Mouse (Mus musculus) kidney, embryonic 15.5 days (tissue): Measurements from ENCODE around the gene Nexn. TPM values are rescaled to one million over a fixed set of nuclear protein-coding genes. Genes with fewer than 3 reads are reported as not detected.

Source experiments
- ATAC-seq: fragments of 200-750 bp; cut with Nextera tagmentation; replicated peaks from 2 replicates; pipeline ENCODE4 v1.8.0; 2017; ENCODE audit warnings: moderate TSS enrichment; ENCODE audit not compliant: low FRiP score
- H3K27ac ChIP-seq: fragments of 300-500 bp; sonication (generic); 2 replicates; pipeline ENCODE4 v1.5.1; 2015; ENCODE audit warnings: mild to moderate bottlenecking, inconsistent platforms
- H3K27me3 ChIP-seq: fragments of 300-500 bp; sonication (generic); 2 replicates; pipeline ENCODE4 v1.6.1; 2015; ENCODE audit warnings: inconsistent platforms
- H3K36me3 ChIP-seq: fragments of 300-500 bp; sonication (generic); 2 replicates; pipeline ENCODE4 v1.6.1; 2015; ENCODE audit warnings: inconsistent platforms
- H3K4me1 ChIP-seq: fragments of 300-500 bp; sonication (generic); 2 replicates; pipeline ENCODE4 v1.6.1; 2015; ENCODE audit warnings: inconsistent platforms
- H3K4me2 ChIP-seq: fragments of 300-500 bp; sonication (generic); 2 replicates; pipeline ENCODE4 v1.6.1; 2015; ENCODE audit warnings: moderate library complexity, mild to moderate bottlenecking, inconsistent platforms
- H3K4me3 ChIP-seq: fragments of 300-500 bp; sonication (generic); replicated peaks from 2 replicates; pipeline ENCODE4 v1.5.1; 2015; ENCODE audit warnings: mild to moderate bottlenecking, inconsistent platforms
- H3K9ac ChIP-seq: fragments of 300-500 bp; sonication (generic); 2 replicates; pipeline ENCODE4 v1.6.1; 2015; ENCODE audit warnings: mild to moderate bottlenecking, inconsistent platforms
- H3K9me3 ChIP-seq: fragments of 300-500 bp; sonication (generic); replicated peaks from 2 replicates; pipeline ENCODE4 v1.6.1; 2016; ENCODE audit warnings: inconsistent platforms
- WGBS: fragments of 180-500 bp; shearing (Covaris S2); methylation state at CpG from one replicate; pipeline ENCODE4 v1.1.7; 2015; ENCODE audit warnings: mixed read lengths; 5-methylcytosine and 5-hydroxymethylcytosine counted together
- polyA plus RNA-seq: library from polyadenylated mRNA; unstranded; fragments of >200 nt; fragmentation: Nextera tagmentation; extraction: Ambion mirVana; gene quantifications from 2 replicates; pipeline ENCODE4 v1.2.1, GENCODE M21; 2015

The Nexn gene
- polyA plus RNA-seq, 1 experiment from 2014 or later, result 12.4 TPM

- H3K4me1 ChIP-seq, result no peaks in the 10 kb centered on the region
- H3K4me2 ChIP-seq, result no peak overlapping the region
- ATAC-seq, result no peak
- no peak overlapping the region for H3K4me3 ChIP-seq
- no peak overlapping the region for H3K9ac ChIP-seq
- H3K27me3 ChIP-seq, result no peaks in the 10 kb centered on the region
- H3K9me3 ChIP-seq, result no peaks in the 10 kb centered on the region
- WGBS, result 73% methylated on average over 3 of the region's 3 CpGs
- peaks cover 31% of the 10 kb centered on the region; the same call in 1 of the 2 replicates for H3K36me3 ChIP-seq
- no peak overlapping the region for H3K27ac ChIP-seq
Observed at GRCm38 (mm10) chr3:152294400-152294799, 28.2 kb upstream of the Nexn start.

- H3K4me2 ChIP-seq, result no peak overlapping the region
- no peak overlapping the region for H3K4me3 ChIP-seq
- no peaks in the 10 kb centered on the region for H3K4me1 ChIP-seq
- H3K27ac ChIP-seq, result no peak overlapping the region
- H3K36me3 ChIP-seq, result peaks cover 35% of the 10 kb centered on the region
- no peaks in the 10 kb centered on the region for H3K9me3 ChIP-seq
- no peak overlapping the region for H3K9ac ChIP-seq
- WGBS, result 79% methylated on average over 13 of the region's 13 CpGs
- no peaks in the 10 kb centered on the region for H3K27me3 ChIP-seq
- no peak for ATAC-seq
Observed at GRCm38 (mm10) chr3:152293530-152294181, 27.5 kb upstream of the Nexn start.

GRCm38 (mm10) chr3:152291895-152292294 lies 25.7 kb upstream of the Nexn start:
- Histone ChIP-seq H3K4me2 (no peak overlapping the region), H3K9me3 (no peaks in the 10 kb centered on the region), H3K36me3 (peaks cover 42% of the 10 kb centered on the region), H3K9ac (no peak overlapping the region), H3K27ac (no peak overlapping the region), H3K4me1 (no peaks in the 10 kb centered on the region), H3K4me3 (no peak overlapping the region), H3K27me3 (no peaks in the 10 kb centered on the region)
- 64% methylated on average over 6 of the region's 6 CpGs for WGBS
- no peak for ATAC-seq

- WGBS, result 92% methylated on average over 17 of the region's 17 CpGs
- H3K27ac ChIP-seq, result no peak overlapping the region
- no peaks in the 10 kb centered on the region for H3K4me1 ChIP-seq
- peaks cover 45% of the 10 kb centered on the region for H3K36me3 ChIP-seq
- no peaks in the 10 kb centered on the region for H3K27me3 ChIP-seq
- H3K4me2 ChIP-seq, result no peak overlapping the region
- H3K9ac ChIP-seq, result no peak overlapping the region
- ATAC-seq, result no peak
- no peaks in the 10 kb centered on the region for H3K9me3 ChIP-seq
- H3K4me3 ChIP-seq, result no peak overlapping the region
Observed at GRCm38 (mm10) chr3:152290175-152290798, 24.1 kb upstream of the Nexn start.

- H3K27me3 ChIP-seq, result no peaks in the 10 kb centered on the region
- no peak overlapping the region for H3K27ac ChIP-seq
- WGBS, result 92% methylated on average over 4 of the region's 4 CpGs
- no peak overlapping the region for H3K9ac ChIP-seq
- no peak overlapping the region for H3K4me3 ChIP-seq
- peaks cover 57% of the 10 kb centered on the region for H3K36me3 ChIP-seq
- no peak overlapping the region for H3K4me2 ChIP-seq
- H3K4me1 ChIP-seq, result no peaks in the 10 kb centered on the region
- no peaks in the 10 kb centered on the region for H3K9me3 ChIP-seq
- ATAC-seq, result no peak
Observed at GRCm38 (mm10) chr3:152288740-152289139, 22.6 kb upstream of the Nexn start.

GRCm38 (mm10) chr3:152288276-152288675 lies 22.1 kb upstream of the Nexn start:
- no peak for ATAC-seq
- Histone ChIP-seq H3K9me3 (no peaks in the 10 kb centered on the region), H3K9ac (no peak overlapping the region), H3K4me2 (no peak overlapping the region), H3K27me3 (no peaks in the 10 kb centered on the region), H3K4me3 (no peak overlapping the region), H3K36me3 (peaks cover 62% of the 10 kb centered on the region), H3K27ac (no peak overlapping the region), H3K4me1 (no peaks in the 10 kb centered on the region)
- WGBS, result 91% methylated on average over 5 of the region's 5 CpGs

GRCm38 (mm10) chr3:152287810-152288209 lies 21.7 kb upstream of the Nexn start:
- WGBS, result 82% methylated on average over 9 of the region's 9 CpGs
- H3K9ac ChIP-seq, result no peak overlapping the region
- H3K36me3 ChIP-seq, result peaks cover 66% of the 10 kb centered on the region
- no peaks in the 10 kb centered on the region for H3K4me1 ChIP-seq
- no peaks in the 10 kb centered on the region for H3K27me3 ChIP-seq
- H3K4me2 ChIP-seq, result no peak overlapping the region
- H3K27ac ChIP-seq, result no peak overlapping the region
- no peaks in the 10 kb centered on the region for H3K9me3 ChIP-seq
- no peak for ATAC-seq
- H3K4me3 ChIP-seq, result no peak overlapping the region

- Histone ChIP-seq H3K27me3 (no peaks in the 10 kb centered on the region), H3K36me3 (peaks cover 63% of the 10 kb centered on the region), H3K9me3 (no peaks in the 10 kb centered on the region), H3K4me2 (no peak overlapping the region), H3K4me3 (no peak overlapping the region), H3K27ac (no peak overlapping the region), H3K9ac (no peak overlapping the region), H3K4me1 (no peaks in the 10 kb centered on the region)
- 73% methylated on average over 5 of the region's 5 CpGs for WGBS
- no peak for ATAC-seq
Observed at GRCm38 (mm10) chr3:152284759-152285158, 18.6 kb upstream of the Nexn start.

- peaks cover 63% of the 10 kb centered on the region for H3K36me3 ChIP-seq
- WGBS, result 98% methylated on average over 1 of the region's 1 CpGs
- H3K9me3 ChIP-seq, result no peaks in the 10 kb centered on the region
Observed at GRCm38 (mm10) chr3:152284306-152284705, 18.2 kb upstream of the Nexn start.

GRCm38 (mm10) chr3:152282126-152282525 lies 16.0 kb upstream of the Nexn start:
- no peak for ATAC-seq

More at GRCm38 (mm10) chr3:152284306-152284705, 18.2 kb upstream of the Nexn start:
- no peak for ATAC-seq
- Histone ChIP-seq H3K9ac (no peak overlapping the region), H3K27ac (no peak overlapping the region), H3K27me3 (no peaks in the 10 kb centered on the region), H3K4me1 (no peaks in the 10 kb centered on the region), H3K4me3 (no peak overlapping the region), H3K4me2 (no peak overlapping the region)

GRCm38 (mm10) chr3:152278431-152278830 lies 12.3 kb upstream of the Nexn start:
- no peak overlapping the region for H3K27ac ChIP-seq
- no peaks in the 10 kb centered on the region for H3K27me3 ChIP-seq
- H3K9ac ChIP-seq, result no peak overlapping the region
- H3K4me2 ChIP-seq, result no peak overlapping the region
- no peaks in the 10 kb centered on the region for H3K4me1 ChIP-seq
- WGBS, result 24% methylated on average over 2 of the region's 2 CpGs
- H3K9me3 ChIP-seq, result no peaks in the 10 kb centered on the region
- H3K36me3 ChIP-seq, result peaks cover 29% of the 10 kb centered on the region
- peak; percentile 70 for ATAC-seq
- H3K4me3 ChIP-seq, result no peak overlapping the region

More at GRCm38 (mm10) chr3:152282126-152282525, 16.0 kb upstream of the Nexn start:
- H3K36me3 ChIP-seq, result peaks cover 49% of the 10 kb centered on the region
- H3K9ac ChIP-seq, result no peak overlapping the region
- H3K4me2 ChIP-seq, result no peak overlapping the region
- no peak overlapping the region for H3K4me3 ChIP-seq
- H3K4me1 ChIP-seq, result no peaks in the 10 kb centered on the region
- H3K9me3 ChIP-seq, result no peaks in the 10 kb centered on the region
- WGBS, result 34% methylated on average over 3 of the region's 3 CpGs
- no peak overlapping the region for H3K27ac ChIP-seq
- H3K27me3 ChIP-seq, result no peaks in the 10 kb centered on the region

GRCm38 (mm10) chr3:152277912-152278311 lies 11.8 kb upstream of the Nexn start:
- no peak overlapping the region for H3K9ac ChIP-seq
- 52% methylated on average over 2 of the region's 2 CpGs for WGBS
- peaks cover 25% of the 10 kb centered on the region for H3K36me3 ChIP-seq
- H3K4me2 ChIP-seq, result no peak overlapping the region
- H3K27ac ChIP-seq, result no peak overlapping the region
- ATAC-seq, result peak; percentile 78; the same call in 1 of the 2 replicates
- H3K27me3 ChIP-seq, result no peaks in the 10 kb centered on the region
- no peaks in the 10 kb centered on the region for H3K4me1 ChIP-seq
- H3K4me3 ChIP-seq, result no peak overlapping the region
- no peaks in the 10 kb centered on the region for H3K9me3 ChIP-seq
